Mouse (Mus musculus): Measurements from ENCODE around the gene Eif4b. TPM values are rescaled to one million over a fixed set of nuclear protein-coding genes. Genes with fewer than 3 reads are reported as not detected.

Eif4b gene
- polyA plus RNA-seq, 1 experiment from 2014 or later = 77.6 TPM

- Histone ChIP-seq H3K27me3 (ENCODE audit: control insufficient read depth, insufficient read depth, low read length) (no peaks in the 10 kb centered on the region), H3K27ac (ENCODE audit: low read depth, low read length) (no peak overlapping the region), H3K9ac (replicated peaks; ENCODE audit: low read depth, low read length) (no peak overlapping the region), H3K4me2 (ENCODE audit: low read depth, low read length) (peak overlapping the region; percentile 76; the same call in 1 of the 2 replicates), H3K9me3 (ENCODE audit: control insufficient read depth, low read length) (no peaks in the 10 kb centered on the region), H3K4me1 (ENCODE audit: control insufficient read depth, insufficient read depth, low read length) (peaks cover 11% of the 10 kb centered on the region), H3K4me3 (ENCODE audit: low read depth, low read length) (no peak overlapping the region), H3K36me3 (ENCODE audit: control insufficient read depth, insufficient read depth, low read length) (peaks cover 21% of the 10 kb centered on the region)
- no peak for ATAC-seq (ENCODE audit: low read depth)
- WGBS = 51% methylated on average over 5 of the region's 5 CpGs
Observed at GRCm38 (mm10) chr15:102099260-102099659, 25.7 kb downstream of the Eif4b start.

- Histone ChIP-seq H3K9ac (replicated peaks; ENCODE audit: low read depth, low read length) (peak overlapping the region; percentile 57), H3K36me3 (ENCODE audit: control insufficient read depth, insufficient read depth, low read length) (peaks cover 18% of the 10 kb centered on the region), H3K9me3 (ENCODE audit: control insufficient read depth, low read length) (no peaks in the 10 kb centered on the region), H3K4me2 (ENCODE audit: low read depth, low read length) (peak overlapping the region; percentile 76), H3K27ac (ENCODE audit: low read depth, low read length) (peak overlapping the region; percentile 44; the same call in 1 of the 2 replicates), H3K4me1 (ENCODE audit: control insufficient read depth, insufficient read depth, low read length) (peaks cover 11% of the 10 kb centered on the region), H3K4me3 (ENCODE audit: low read depth, low read length) (peak overlapping the region; percentile 43), H3K27me3 (ENCODE audit: control insufficient read depth, insufficient read depth, low read length) (no peaks in the 10 kb centered on the region)
- ATAC-seq (ENCODE audit: low read depth) = no peak
- WGBS = 24% methylated on average over 8 of the region's 8 CpGs
Observed at GRCm38 (mm10) chr15:102099771-102100160, 26.2 kb downstream of the Eif4b start.

GRCm38 (mm10) chr15:102100161-102100981 lies 26.8 kb downstream of the Eif4b start, which contains the start of gene Tns2:
Tns2 (plus strand) TSS chr15:102100413.
- peak within 1 kb of the TSS; percentile 43 for H3K4me3 ChIP-seq (ENCODE audit: low read depth, low read length)
- H3K4me1 ChIP-seq (ENCODE audit: control insufficient read depth, insufficient read depth, low read length) = peaks cover 11% of the 10 kb centered on the region
- no peaks in the 10 kb centered on the region for H3K27me3 ChIP-seq (ENCODE audit: control insufficient read depth, insufficient read depth, low read length)
- peak within 1 kb of the TSS; percentile 57 for H3K9ac ChIP-seq (replicated peaks; ENCODE audit: low read depth, low read length)
- peaks cover 12% of the 10 kb centered on the region; the same call in 1 of the 2 replicates for H3K36me3 ChIP-seq (ENCODE audit: control insufficient read depth, insufficient read depth, low read length)
- H3K27ac ChIP-seq (ENCODE audit: low read depth, low read length) = peak within 1 kb of the TSS; percentile 44; the same call in 1 of the 2 replicates
- no peaks in the 10 kb centered on the region for H3K9me3 ChIP-seq (ENCODE audit: control insufficient read depth, low read length)
- H3K4me2 ChIP-seq (ENCODE audit: low read depth, low read length) = peak within 1 kb of the TSS; percentile 76
- ATAC-seq (ENCODE audit: low read depth) = peak; percentile 47
- 1% methylated on average over 44 of the region's 82 CpGs for WGBS

GRCm38 (mm10) chr15:102100996-102101671 lies 27.6 kb downstream of the Eif4b start:
- Histone ChIP-seq H3K9ac (replicated peaks; ENCODE audit: low read depth, low read length) (peak overlapping the region; percentile 57; the same call in 1 of the 2 replicates), H3K27ac (ENCODE audit: low read depth, low read length) (peak overlapping the region; percentile 44; the same call in 1 of the 2 replicates), H3K4me3 (ENCODE audit: low read depth, low read length) (no peak overlapping the region; the same call in 1 of the 2 replicates), H3K36me3 (ENCODE audit: control insufficient read depth, insufficient read depth, low read length) (peaks cover 4% of the 10 kb centered on the region; the same call in 1 of the 2 replicates), H3K4me1 (ENCODE audit: control insufficient read depth, insufficient read depth, low read length) (peaks cover 11% of the 10 kb centered on the region), H3K27me3 (ENCODE audit: control insufficient read depth, insufficient read depth, low read length) (peaks cover 5% of the 10 kb centered on the region), H3K4me2 (ENCODE audit: low read depth, low read length) (peak overlapping the region; percentile 76), H3K9me3 (ENCODE audit: control insufficient read depth, low read length) (no peaks in the 10 kb centered on the region)
- 26% methylated on average over 10 of the region's 10 CpGs for WGBS
- no peak for ATAC-seq (ENCODE audit: low read depth)

GRCm38 (mm10) chr15:102101672-102102541 lies 28.3 kb downstream of the Eif4b start:
- Histone ChIP-seq H3K4me2 (ENCODE audit: low read depth, low read length) (peak overlapping the region; percentile 15; the same call in 1 of the 2 replicates), H3K4me3 (ENCODE audit: low read depth, low read length) (no peak overlapping the region), H3K27me3 (ENCODE audit: control insufficient read depth, insufficient read depth, low read length) (peaks cover 13% of the 10 kb centered on the region), H3K9ac (replicated peaks; ENCODE audit: low read depth, low read length) (no peak overlapping the region), H3K27ac (ENCODE audit: low read depth, low read length) (peak overlapping the region; percentile 52; the same call in 1 of the 2 replicates), H3K9me3 (ENCODE audit: control insufficient read depth, low read length) (no peaks in the 10 kb centered on the region), H3K4me1 (ENCODE audit: control insufficient read depth, insufficient read depth, low read length) (peaks cover 11% of the 10 kb centered on the region), H3K36me3 (ENCODE audit: control insufficient read depth, insufficient read depth, low read length) (0 out of 2 replicates have a peak, but pooled peaks cover 4% of the 10 kb centered on the region)
- no peak for ATAC-seq (ENCODE audit: low read depth)
- WGBS = 32% methylated on average over 11 of the region's 11 CpGs

GRCm38 (mm10) chr15:102102548-102103121 lies 29.1 kb downstream of the Eif4b start:
- Histone ChIP-seq H3K9ac (replicated peaks; ENCODE audit: low read depth, low read length) (peak overlapping the region; percentile 4; the same call in 1 of the 2 replicates), H3K36me3 (ENCODE audit: control insufficient read depth, insufficient read depth, low read length) (no peaks in the 10 kb centered on the region), H3K27ac (ENCODE audit: low read depth, low read length) (peak overlapping the region; percentile 62; the same call in 1 of the 2 replicates), H3K27me3 (ENCODE audit: control insufficient read depth, insufficient read depth, low read length) (peaks cover 15% of the 10 kb centered on the region), H3K4me3 (ENCODE audit: low read depth, low read length) (peak overlapping the region; percentile 19), H3K4me2 (ENCODE audit: low read depth, low read length) (peak overlapping the region; percentile 27; the same call in 1 of the 2 replicates), H3K4me1 (ENCODE audit: control insufficient read depth, insufficient read depth, low read length) (peaks cover 11% of the 10 kb centered on the region), H3K9me3 (ENCODE audit: control insufficient read depth, low read length) (no peaks in the 10 kb centered on the region)
- WGBS = 17% methylated on average over 5 of the region's 6 CpGs
- ATAC-seq (ENCODE audit: low read depth) = no peak

GRCm38 (mm10) chr15:102103371-102103946 lies 29.9 kb downstream of the Eif4b start:
- ATAC-seq (ENCODE audit: low read depth) = no peak

More at GRCm38 (mm10) chr15:102103371-102103946, 29.9 kb downstream of the Eif4b start:
- H3K27ac ChIP-seq (ENCODE audit: low read depth, low read length) = peak overlapping the region; percentile 62; the same call in 1 of the 2 replicates
- 7% methylated on average over 14 of the region's 14 CpGs for WGBS
- no peaks in the 10 kb centered on the region for H3K9me3 ChIP-seq (ENCODE audit: control insufficient read depth, low read length)
- H3K9ac ChIP-seq (replicated peaks; ENCODE audit: low read depth, low read length) = 0 out of 2 replicates have a peak overlapping the region, but pooled peaks have one; percentile 4
- peaks cover 18% of the 10 kb centered on the region for H3K27me3 ChIP-seq (ENCODE audit: control insufficient read depth, insufficient read depth, low read length)
- no peaks in the 10 kb centered on the region for H3K36me3 ChIP-seq (ENCODE audit: control insufficient read depth, insufficient read depth, low read length)
- H3K4me2 ChIP-seq (ENCODE audit: low read depth, low read length) = peak overlapping the region; percentile 27
- peak overlapping the region; percentile 19; the same call in 1 of the 2 replicates for H3K4me3 ChIP-seq (ENCODE audit: low read depth, low read length)
- H3K4me1 ChIP-seq (ENCODE audit: control insufficient read depth, insufficient read depth, low read length) = peaks cover 11% of the 10 kb centered on the region

All from neural tube, embryonic 14.5 days (tissue).